Comparison of ENCODE assay signal across 14 mouse cellular contexts in genomic region chr10:81234206-81234605, GRCm38 (mm10). TPM values are rescaled to one million over a fixed set of nuclear protein-coding genes. Genes with fewer than 3 reads are reported as not detected.
DNase-seq lines count a peak whose midpoint lies in the region; ATAC-seq lines count a peak whose summit lies in the region.
"Had no signal": no experiment of that assay in that cellular context is flagged by ENCODE, and none has a peak within 500 bp of the region (broad histone marks: within the 10 kb centered on the region; RNA-seq: fewer than 3 reads in every experiment).

No protein-coding gene starts in this region.

- peaks cover 13% of the 10 kb centered on the region; the same call in 1 of the 2 replicates for H3K36me3 ChIP-seq in hindbrain, embryonic 13.5 days
- no peaks in the 10 kb centered on the region for H3K36me3 ChIP-seq in hindbrain, embryonic 12.5 days
- no peaks in the 10 kb centered on the region for H3K36me3 ChIP-seq in intestine, embryonic 16.5 days (ENCODE audit: control insufficient read depth, insufficient read depth, low read length)
- H3K36me3 ChIP-seq in heart, embryonic 10.5 days = no peaks in the 10 kb centered on the region; the same call in 1 of the 2 replicates
- H3K36me3 ChIP-seq: heart, embryonic 13.5 days had no signal

- H3K9me3 ChIP-seq in hindbrain, embryonic 13.5 days = no peaks in the 10 kb centered on the region
- no peaks in the 10 kb centered on the region for H3K9me3 ChIP-seq in hindbrain, embryonic 12.5 days (replicated peaks)
- no peaks in the 10 kb centered on the region for H3K9me3 ChIP-seq in intestine, embryonic 16.5 days (ENCODE audit: control insufficient read depth, low read length)
- H3K9me3 ChIP-seq in heart, embryonic 10.5 days = no peaks in the 10 kb centered on the region
- H3K9me3 ChIP-seq: heart, embryonic 13.5 days had no signal

- no peak overlapping the region for H3K4me2 ChIP-seq in hindbrain, embryonic 13.5 days
- H3K4me2 ChIP-seq in hindbrain, embryonic 12.5 days (replicated peaks) = no peak overlapping the region; the same call in 1 of the 2 replicates
- H3K4me2 ChIP-seq in intestine, embryonic 16.5 days (ENCODE audit: low read depth, low read length) = peak overlapping the region; percentile 79; the same call in 1 of the 2 replicates

- H3K27me3 ChIP-seq in hindbrain, embryonic 13.5 days = peaks cover 19% of the 10 kb centered on the region
- peaks cover 29% of the 10 kb centered on the region for H3K27me3 ChIP-seq in hindbrain, embryonic 12.5 days
- peaks cover 20% of the 10 kb centered on the region for H3K27me3 ChIP-seq in intestine, embryonic 16.5 days (replicated peaks; ENCODE audit: control insufficient read depth, insufficient read depth, low read length)
- peaks cover 59% of the 10 kb centered on the region for H3K27me3 ChIP-seq in heart, embryonic 10.5 days (ENCODE audit: insufficient read depth, poor library complexity, severe bottlenecking)

- H3K4me1 ChIP-seq in hindbrain, embryonic 13.5 days (replicated peaks) = peaks cover 25% of the 10 kb centered on the region
- H3K4me1 ChIP-seq in hindbrain, embryonic 12.5 days = peaks cover 31% of the 10 kb centered on the region
- H3K4me1 ChIP-seq in intestine, embryonic 16.5 days (ENCODE audit: control insufficient read depth, insufficient read depth, low read length) = peaks cover 24% of the 10 kb centered on the region
- H3K4me1 ChIP-seq in heart, embryonic 10.5 days = peaks cover 43% of the 10 kb centered on the region

- peak; percentile 12 for DNase-seq in thymus, postnatal 4 days
- DNase-seq in thymus, postnatal 14 days = no peak
- no peak for DNase-seq in Muller cell, postnatal 12 days (ENCODE audit: inconsistent ontology term)
- DNase-seq in heart, embryonic 10.5 days (ENCODE audit: low spot score) = no peak
- DNase-seq: gastrocnemius, postnatal 25 days; kidney, postnatal 25 days; right cerebral cortex, postnatal 4 days had no signal

- 0 out of 2 replicates have a peak overlapping the region, but pooled peaks have one; percentile 70 for H3K4me3 ChIP-seq in hindbrain, embryonic 13.5 days
- H3K4me3 ChIP-seq in hindbrain, embryonic 12.5 days = no peak overlapping the region
- peak overlapping the region; percentile 78; the same call in 1 of the 2 replicates for H3K4me3 ChIP-seq in intestine, embryonic 16.5 days (ENCODE audit: low read length)
- H3K4me3 ChIP-seq in heart, embryonic 10.5 days = no peak overlapping the region; the same call in 1 of the 2 replicates

- H3K9ac ChIP-seq in hindbrain, embryonic 13.5 days = peak overlapping the region; percentile 84; the same call in 1 of the 2 replicates
- no peak overlapping the region for H3K9ac ChIP-seq in hindbrain, embryonic 12.5 days
- H3K9ac ChIP-seq in intestine, embryonic 16.5 days (ENCODE audit: low read depth, low read length) = peak overlapping the region; percentile 86
- H3K9ac ChIP-seq: liver, embryonic 14.5 days had no signal

- ATAC-seq in hindbrain, embryonic 13.5 days (ENCODE audit: low FRiP score) = no peak
- no peak for ATAC-seq in hindbrain, embryonic 12.5 days (ENCODE audit: low FRiP score)
- ATAC-seq in intestine, embryonic 16.5 days = no peak

- H3K27ac ChIP-seq in hindbrain, embryonic 13.5 days = no peak overlapping the region
- H3K27ac ChIP-seq in hindbrain, embryonic 12.5 days = no peak overlapping the region
- peak overlapping the region; percentile 77 for H3K27ac ChIP-seq in intestine, embryonic 16.5 days (ENCODE audit: low read length)
- H3K27ac ChIP-seq in heart, embryonic 10.5 days = no peak overlapping the region
- H3K27ac ChIP-seq: heart, embryonic 13.5 days; liver, embryonic 14.5 days; macrophage had no signal

- WGBS in hindbrain, embryonic 13.5 days = 78% methylated on average over 6 of the region's 6 CpGs
- WGBS in hindbrain, embryonic 12.5 days = 82% methylated on average over 6 of the region's 6 CpGs
- 77% methylated on average over 6 of the region's 6 CpGs for WGBS in intestine, embryonic 16.5 days
- 70% methylated on average over 6 of the region's 6 CpGs for WGBS in heart, embryonic 10.5 days

RNA-seq across cellular contexts. Expression of gene Zfr2, which starts 1.3 kb away (rescaled TPM):
- polyA plus RNA-seq in hindbrain, embryonic 13.5 days (2015; fragmentation: Nextera tagmentation; extraction: Ambion mirVana) = 19.7 and 21.6 TPM in 2 replicates
- polyA plus RNA-seq in hindbrain, embryonic 12.5 days (2016; fragmentation: Nextera tagmentation; extraction: Ambion mirVana) = 14.0 and 15.6 TPM in 2 replicates
- polyA plus RNA-seq in intestine, embryonic 16.5 days (2015; fragmentation: Nextera tagmentation; extraction: Ambion mirVana) = 7.1 and 8.0 TPM in 2 replicates
- 4.9 and 5.6 TPM in 2 replicates for polyA plus RNA-seq in heart, embryonic 10.5 days (2016; fragmentation: Nextera tagmentation; extraction: Ambion mirVana)

RNA-seq across cellular contexts. Expression of gene Atcay, which starts 3.6 kb away (rescaled TPM):
- polyA plus RNA-seq in hindbrain, embryonic 13.5 days (2015; fragmentation: Nextera tagmentation; extraction: Ambion mirVana) = 68.1 TPM in 2 replicates
- 33.7 and 36.8 TPM in 2 replicates for polyA plus RNA-seq in hindbrain, embryonic 12.5 days (2016; fragmentation: Nextera tagmentation; extraction: Ambion mirVana)
- polyA plus RNA-seq in intestine, embryonic 16.5 days (2015; fragmentation: Nextera tagmentation; extraction: Ambion mirVana) = 1.4 and 1.5 TPM in 2 replicates
- 0.28 and 0.37 TPM in 2 replicates for polyA plus RNA-seq in heart, embryonic 10.5 days (2016; fragmentation: Nextera tagmentation; extraction: Ambion mirVana)
- polyA plus RNA-seq: macrophage had no signal

RNA-seq across cellular contexts. Expression of gene Matk, which starts 18.5 kb away (rescaled TPM):
- 16.4 and 16.9 TPM in 2 replicates for polyA plus RNA-seq in hindbrain, embryonic 13.5 days (2015; fragmentation: Nextera tagmentation; extraction: Ambion mirVana)
- 6.3 and 6.8 TPM in 2 replicates for polyA plus RNA-seq in hindbrain, embryonic 12.5 days (2016; fragmentation: Nextera tagmentation; extraction: Ambion mirVana)
- 2.0 and 2.3 TPM in 2 replicates for polyA plus RNA-seq in intestine, embryonic 16.5 days (2015; fragmentation: Nextera tagmentation; extraction: Ambion mirVana)
- polyA plus RNA-seq in heart, embryonic 10.5 days (2016; fragmentation: Nextera tagmentation; extraction: Ambion mirVana) = 1.2 and 2.2 TPM in 2 replicates

RNA-seq across cellular contexts. Expression of gene Nmrk2, which starts 32.4 kb away (rescaled TPM):
- polyA plus RNA-seq in hindbrain, embryonic 13.5 days (2015; fragmentation: Nextera tagmentation; extraction: Ambion mirVana) = 0.09 and 0.10 TPM in 2 replicates
- polyA plus RNA-seq in hindbrain, embryonic 12.5 days (2016; fragmentation: Nextera tagmentation; extraction: Ambion mirVana) = not detected in 2 replicates
- 0.17 TPM in 1 of 2 replicates, not detected in the other for polyA plus RNA-seq in intestine, embryonic 16.5 days (2015; fragmentation: Nextera tagmentation; extraction: Ambion mirVana)
- 2.7 and 3.8 TPM in 2 replicates for polyA plus RNA-seq in heart, embryonic 10.5 days (2016; fragmentation: Nextera tagmentation; extraction: Ambion mirVana)
- polyA plus RNA-seq: liver, embryonic 14.5 days; macrophage; urinary bladder, adult 2 months had no signal

RNA-seq across cellular contexts. Expression of gene Mrpl54, which starts 32.5 kb away (rescaled TPM):
- polyA plus RNA-seq in hindbrain, embryonic 13.5 days (2015; fragmentation: Nextera tagmentation; extraction: Ambion mirVana) = 134 and 144 TPM in 2 replicates
- 142 and 155 TPM in 2 replicates for polyA plus RNA-seq in hindbrain, embryonic 12.5 days (2016; fragmentation: Nextera tagmentation; extraction: Ambion mirVana)
- polyA plus RNA-seq in intestine, embryonic 16.5 days (2015; fragmentation: Nextera tagmentation; extraction: Ambion mirVana) = 240 and 249 TPM in 2 replicates
- polyA plus RNA-seq in heart, embryonic 10.5 days (2016; fragmentation: Nextera tagmentation; extraction: Ambion mirVana) = 284 and 285 TPM in 2 replicates

Comparison
In these comparisons a context has a peak if more than half of its experiments do, and no peak if none do; other contexts are left out.
1. H3K4me3 ChIP-seq: peak in hindbrain, embryonic 13.5 days (single experiment) and intestine, embryonic 16.5 days (single experiment); none in hindbrain, embryonic 12.5 days (single experiment) and heart, embryonic 10.5 days (single experiment).
2. RNA of gene Atcay, which starts 3.6 kb away (polyA plus RNA-seq): 68.1 TPM in hindbrain, embryonic 13.5 days and 33.7 to 36.8 TPM in hindbrain, embryonic 12.5 days; 1.4 to 1.5 TPM in intestine, embryonic 16.5 days and 0.28 to 0.37 TPM in heart, embryonic 10.5 days; every median in the first group is over 10 times any median in the second.